Mouse (Mus musculus) adrenal gland, adult 2 months (tissue): ENCODE data around the gene B020004J07Rik. TPM values are rescaled to one million over a fixed set of nuclear protein-coding genes. Genes with fewer than 3 reads are reported as not detected.
"Not testable (repeated sequence)": the region's sequence is repeated elsewhere in the genome, so short reads cannot be mapped to it uniquely, and the experiment has no call there.

ENCODE experiments used
- DNase-seq: peaks from one replicate; pipeline ENCODE4 v3.0.0; 2021
- long read RNA-seq: library from polyadenylated mRNA; stranded (forward); transcript quantifications from one replicate; pipeline ENCODE4 v2.0.0, GENCODE M21; 2021
- polyA plus RNA-seq: library from polyadenylated mRNA; depleted of rRNA; stranded (reverse); fragments of >200 nt; gene quantifications from 2 replicates; pipeline ENCODE4 v1.2.3, GENCODE M21; 2012; rRNA removed
- total RNA-seq, 2 experiments: library from RNA; stranded (reverse); gene quantifications; 2 replicates each; pipeline ENCODE4 v1.2.3; 2021

Gene B020004J07Rik
- total RNA-seq, result not detected
- polyA plus RNA-seq, result not detected in 2 replicates
- long read RNA-seq, result 0 reads

DNA sequence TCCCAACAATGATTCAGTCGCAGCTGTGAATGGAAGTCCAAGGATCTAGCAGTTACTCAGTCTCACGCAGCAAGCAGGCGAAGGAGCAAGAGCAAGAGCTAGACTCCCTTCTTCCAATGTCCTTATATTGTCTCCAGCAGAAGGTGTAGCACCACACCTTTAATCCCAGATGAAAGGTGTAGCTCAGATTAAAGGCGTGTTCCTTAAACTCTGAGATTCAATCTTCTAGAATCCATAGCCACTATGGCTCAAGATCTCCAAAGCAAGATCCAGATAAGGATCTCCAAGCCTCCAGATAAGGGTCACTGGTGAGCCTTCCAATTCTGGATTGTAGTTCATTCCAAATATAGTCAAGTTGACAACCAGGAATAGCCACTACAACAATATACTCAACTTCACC is at the start of gene B020004J07Rik:
Gene B020004J07Rik, minus strand, starts transcription at position 101 of the 400 bp plus-strand sequence.
- DNase-seq, result not testable (repeated sequence)

DNA sequence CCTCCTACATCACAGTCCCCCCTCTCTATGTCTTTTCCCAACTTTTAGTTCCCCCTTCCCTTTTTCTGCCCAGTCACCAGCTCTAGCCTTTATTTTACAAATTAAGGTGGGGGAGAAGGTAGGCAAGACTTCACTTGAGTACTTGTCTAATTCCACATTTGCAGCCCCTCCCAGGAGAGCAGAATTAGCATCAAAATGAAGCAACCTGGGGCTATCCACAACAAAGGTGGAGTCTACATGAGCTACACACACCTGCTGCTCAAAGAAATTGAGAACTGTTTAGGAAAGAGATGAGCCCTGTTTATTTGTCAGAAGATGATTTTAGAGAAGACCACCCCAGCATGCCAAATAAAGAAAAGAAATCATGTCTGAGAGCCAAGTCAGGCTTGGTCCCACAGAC is 45.6 kb upstream of the B020004J07Rik start:
- no peak for DNase-seq

DNA sequence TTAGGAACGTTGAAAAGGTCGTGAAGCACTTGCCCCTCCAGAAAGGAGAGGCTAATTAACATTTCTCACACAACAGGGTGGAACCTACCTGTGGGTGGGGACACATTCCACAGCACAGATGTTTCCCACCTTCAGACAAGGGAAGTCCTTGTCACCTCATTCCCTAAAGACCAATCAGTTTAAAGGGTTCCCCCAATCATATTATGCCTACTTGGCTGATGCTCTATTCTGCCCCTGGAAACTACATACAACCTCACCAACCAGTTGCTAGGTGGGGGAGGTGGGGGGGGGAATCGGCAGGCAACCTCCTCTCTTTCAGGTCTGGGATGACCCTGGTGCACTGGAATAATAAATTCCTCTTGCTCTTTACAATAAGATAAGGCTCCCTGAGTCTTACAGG is 39.8 kb upstream of the B020004J07Rik start:
- no peak for DNase-seq

DNA sequence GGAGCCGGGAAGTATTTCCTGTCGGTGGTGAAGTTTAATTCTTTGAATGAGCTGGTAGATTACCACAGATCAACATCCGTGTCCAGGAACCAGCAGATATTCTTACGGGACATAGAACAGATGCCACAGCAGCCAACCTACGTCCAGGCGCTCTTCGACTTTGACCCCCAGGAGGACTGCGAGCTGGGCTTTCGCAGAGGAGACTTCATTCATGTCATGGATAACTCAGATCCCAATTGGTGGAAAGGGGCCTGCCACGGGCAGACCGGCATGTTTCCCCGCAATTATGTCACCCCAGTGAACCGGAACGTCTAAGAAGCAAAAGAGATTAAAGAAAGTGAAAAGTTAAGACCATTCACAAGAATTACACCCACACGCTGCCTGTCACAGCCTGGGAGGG is 31.9 kb upstream of the B020004J07Rik start:
- DNase-seq, result not testable (repeated sequence)

DNA sequence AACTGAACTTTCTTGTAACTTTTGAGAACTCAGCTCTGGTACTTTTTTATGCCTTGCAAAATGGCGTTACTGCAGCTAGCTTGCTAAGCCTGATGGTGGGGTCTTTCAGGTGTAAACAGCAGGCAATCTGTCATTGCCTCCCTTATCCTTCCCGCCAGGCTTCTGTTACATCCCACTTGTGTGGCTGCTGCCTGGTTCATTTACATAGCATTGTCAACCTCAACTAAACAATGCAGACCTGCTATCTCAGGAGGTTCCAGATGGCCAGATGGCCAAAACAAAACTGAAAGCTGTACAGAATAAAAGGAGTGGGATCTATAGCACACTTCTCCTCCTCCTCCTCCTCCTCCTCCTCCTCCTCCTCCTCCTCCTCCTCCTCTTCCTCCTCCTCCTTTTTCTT is 28.2 kb upstream of the B020004J07Rik start:
- DNase-seq, result not testable (repeated sequence)

DNA sequence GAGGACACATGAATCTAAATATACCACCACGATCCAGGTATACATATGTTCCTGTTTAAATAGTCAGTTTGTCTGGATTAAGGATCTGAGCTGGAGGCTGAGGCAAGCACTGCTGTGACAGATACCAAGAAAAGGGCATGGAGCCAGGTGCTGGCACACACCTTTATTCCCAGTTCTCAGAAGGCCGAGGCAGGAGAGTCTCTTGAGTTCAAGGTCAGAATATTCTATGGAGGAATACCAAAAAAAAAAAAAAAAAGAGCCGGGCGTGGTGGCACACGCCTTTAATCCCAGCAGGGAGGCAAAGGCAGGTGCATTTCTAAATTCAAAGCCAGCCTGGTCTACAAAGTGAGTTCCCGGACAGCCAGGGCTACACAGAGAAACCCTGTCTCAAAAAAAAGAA is 18.5 kb upstream of the B020004J07Rik start:
- no peak for DNase-seq

DNA sequence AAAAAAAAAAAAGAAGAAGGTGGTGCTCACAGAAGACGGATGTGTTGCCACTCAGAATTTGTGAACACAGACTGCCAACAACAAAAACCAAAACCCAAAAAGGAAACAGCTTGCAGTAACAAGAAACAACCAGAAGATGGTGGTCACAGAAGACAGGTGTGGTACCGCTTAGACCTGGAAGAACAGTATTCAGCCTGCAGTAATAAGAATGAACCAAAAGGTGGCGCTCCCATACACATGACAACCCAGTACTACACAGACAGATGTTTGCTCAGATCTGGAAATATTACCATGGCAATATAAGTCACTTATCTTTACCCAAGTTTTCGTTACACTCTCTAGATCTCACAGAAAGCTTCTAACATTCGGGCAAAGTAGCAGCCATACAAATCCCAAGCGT is 17.1 kb upstream of the B020004J07Rik start:
- DNase-seq, result peak; percentile 29

DNA sequence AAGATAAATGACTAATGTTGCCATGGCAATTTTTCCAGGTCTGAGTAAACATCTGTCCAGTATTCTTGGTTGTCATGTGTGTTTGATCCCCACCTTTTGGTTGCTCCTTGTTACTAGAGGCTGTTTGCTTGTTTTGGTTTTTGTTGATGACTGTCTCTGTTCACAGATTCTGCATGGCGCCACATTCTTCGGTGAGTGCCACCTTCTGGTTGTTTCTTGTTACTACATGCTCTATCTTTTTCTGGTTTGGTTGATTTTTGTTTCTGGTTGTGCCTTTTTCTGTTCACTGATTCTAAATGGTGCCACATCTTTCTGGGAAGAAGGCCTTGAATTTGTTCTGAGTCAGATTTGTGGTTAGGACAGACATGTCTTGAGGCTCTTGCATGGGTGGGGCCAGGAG is 7.1 kb upstream of the B020004J07Rik start:
- no peak for DNase-seq

Other genes starting within 250 kb of the B020004J07Rik start
- gene Leprot, start 196.3 kb downstream of the B020004J07Rik start, total RNA-seq, result 10 to 100 TPM; 56.2 to 59.5 TPM
- gene Leprot, start 196.3 kb downstream of the B020004J07Rik start, polyA plus RNA-seq, result 25.9 and 51.4 TPM in 2 replicates
- 10 to 100 TPM; 10.3 to 10.9 TPM for gene Lepr, start 126.6 kb downstream of the B020004J07Rik start, total RNA-seq
- gene Lepr, start 126.6 kb downstream of the B020004J07Rik start, polyA plus RNA-seq, result 0.65 and 1.5 TPM in 2 replicates
- gene C130073F10Rik, start 49.8 kb upstream of the B020004J07Rik start, total RNA-seq, result not detected
- not detected in 2 replicates for gene C130073F10Rik, start 49.8 kb upstream of the B020004J07Rik start, polyA plus RNA-seq
- not detected for gene Gm12800, start 65.1 kb upstream of the B020004J07Rik start, total RNA-seq
- gene Gm12800, start 65.1 kb upstream of the B020004J07Rik start, polyA plus RNA-seq, result not detected in 2 replicates
- gene Gm12794, start 96.4 kb upstream of the B020004J07Rik start, total RNA-seq, result not detected
- not detected in 2 replicates for gene Gm12794, start 96.4 kb upstream of the B020004J07Rik start, polyA plus RNA-seq
- not detected for gene Gm12790, start 137.0 kb upstream of the B020004J07Rik start, total RNA-seq
- gene Gm12790, start 137.0 kb upstream of the B020004J07Rik start, polyA plus RNA-seq, result not detected in 2 replicates
- not detected for gene Gm12789, start 142.6 kb upstream of the B020004J07Rik start, total RNA-seq
- not detected in 2 replicates for gene Gm12789, start 142.6 kb upstream of the B020004J07Rik start, polyA plus RNA-seq
- 1 to 10 TPM; 3.1 to 6.8 TPM for gene Pde4b, start 243.5 kb upstream of the B020004J07Rik start, total RNA-seq
- 0.48 and 0.62 TPM in 2 replicates for gene Pde4b, start 243.5 kb upstream of the B020004J07Rik start, polyA plus RNA-seq